ENCODE assay signal across 21 mouse cellular contexts in the genomic region with DNA sequence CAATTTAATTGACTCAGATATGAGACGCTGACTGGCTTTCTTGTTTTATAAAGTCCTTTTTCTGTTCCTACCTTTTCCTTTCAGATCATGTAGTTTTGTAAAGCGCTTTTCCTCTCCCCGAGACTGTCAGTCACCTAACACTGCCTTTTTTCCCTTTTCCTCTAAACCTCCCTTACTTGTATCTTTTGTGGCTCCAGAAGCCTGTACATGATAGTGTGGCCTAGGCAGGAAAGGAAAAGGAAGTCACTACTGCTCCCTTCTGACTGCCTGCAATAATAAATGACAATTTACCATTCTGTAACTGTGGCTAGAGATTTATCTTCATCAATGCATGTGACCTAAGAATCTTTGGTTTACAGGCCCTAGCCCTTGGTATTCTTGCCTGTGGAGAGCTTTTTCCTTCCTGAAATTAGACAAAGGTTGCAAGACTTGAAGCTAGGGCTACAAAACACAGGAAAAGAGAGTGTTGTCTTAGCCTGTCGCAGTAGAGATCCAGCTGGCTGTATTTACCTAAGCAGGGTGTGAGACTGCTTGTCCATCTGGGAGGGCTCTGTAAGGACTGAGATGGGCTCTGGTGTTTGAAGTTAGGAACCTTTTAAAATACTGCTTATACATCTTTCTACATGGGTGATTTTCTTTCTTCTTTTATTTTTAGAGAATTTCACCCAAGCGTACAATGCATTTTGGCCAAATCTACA. TPM values are rescaled to one million over a fixed set of nuclear protein-coding genes. Genes with fewer than 3 reads are reported as not detected.
DNase-seq lines count a peak whose midpoint lies in the region; ATAC-seq and TF ChIP-seq lines count a peak whose summit lies in the region.
"Had no signal": no experiment of that assay in that cellular context is flagged by ENCODE, and none has a peak within 500 bp of the region (broad histone marks: within the 10 kb centered on the region; RNA-seq: fewer than 3 reads in every experiment).

No protein-coding gene starts in this region.

- no peak for TF ChIP-seq POLR2A in MEL (IDR thresholded peaks at IDR 0.05; ENCODE audit: control insufficient read depth in 1 of 2, insufficient read depth in 1 of 2, low read depth in 1 of 2, low read length in 2 of 2, poor library complexity in 1 of 2)

- H3K27ac ChIP-seq in embryonic facial prominence, embryonic 11.5 days (replicated peaks; ENCODE audit: low read depth, low read length), result no peak overlapping the region
- H3K27ac ChIP-seq in embryonic facial prominence, embryonic 10.5 days (replicated peaks), result no peak overlapping the region
- H3K27ac ChIP-seq in kidney, embryonic 14.5 days (ENCODE audit: low read depth, low read length), result no peak overlapping the region
- no peak overlapping the region for H3K27ac ChIP-seq in MEL (ENCODE audit: control insufficient read depth, low read depth, low read length)
- H3K27ac ChIP-seq in forebrain, embryonic 16.5 days (ENCODE audit: low read length), result no peak overlapping the region
- H3K27ac ChIP-seq: embryonic facial prominence, embryonic 13.5 days; gastrocnemius, adult 2 months; left cerebral cortex, adult 2 months; liver, embryonic 13.5 days had no signal

- no peaks in the 10 kb centered on the region for H3K27me3 ChIP-seq in embryonic facial prominence, embryonic 11.5 days (ENCODE audit: control insufficient read depth, insufficient read depth, low read length)
- H3K27me3 ChIP-seq in embryonic facial prominence, embryonic 10.5 days (replicated peaks; ENCODE audit: low read depth, poor library complexity, severe bottlenecking), result no peaks in the 10 kb centered on the region
- H3K27me3 ChIP-seq in kidney, embryonic 14.5 days (ENCODE audit: control insufficient read depth, insufficient read depth, low read length), result no peaks in the 10 kb centered on the region
- H3K27me3 ChIP-seq in MEL (ENCODE audit: control insufficient read depth in 1 of 2, insufficient read depth in 2 of 2, low read length in 2 of 2), result no peaks in the 10 kb centered on the region
- no peaks in the 10 kb centered on the region for H3K27me3 ChIP-seq in forebrain, embryonic 16.5 days (replicated peaks; ENCODE audit: control insufficient read depth, insufficient read depth, low read length)
- H3K27me3 ChIP-seq: CH12.LX; embryonic facial prominence, embryonic 13.5 days; liver, embryonic 13.5 days; megakaryocyte, embryonic 14.5 days had no signal

- no peak for DNase-seq in embryonic facial prominence, embryonic 11.5 days (ENCODE audit: low spot score)
- no peak for DNase-seq in embryonic facial prominence, embryonic 10.5 days (ENCODE audit: low spot score)
- DNase-seq in kidney, postnatal 10 days, result no peak
- DNase-seq in MEL (ENCODE audit: low read depth, low spot score), result peak; percentile 37
- DNase-seq in urinary bladder, postnatal 14 days (ENCODE audit: low spot score), result no peak
- no peak for DNase-seq in ovary, postnatal 36 days (ENCODE audit: low spot score)
- DNase-seq: adrenal gland, adult 2 months; cerebellum, adult 11 months; cerebellum, postnatal 14 days; gastrocnemius, adult 2 months; kidney, adult 9 months; liver, embryonic 13.5 days; lung, postnatal 10 days; spleen, adult 18-20 months; thymus, adult 2 months had no signal

- no peak for TF ChIP-seq EP300 in MEL (IDR thresholded peaks at IDR 0.05; ENCODE audit: low read depth in 1 of 2, low read length in 2 of 2)

- H3K4me1 ChIP-seq in embryonic facial prominence, embryonic 11.5 days (ENCODE audit: control insufficient read depth, insufficient read depth, low read length), result no peaks in the 10 kb centered on the region
- 0 out of 2 replicates have a peak, but pooled peaks cover 3% of the 10 kb centered on the region for H3K4me1 ChIP-seq in embryonic facial prominence, embryonic 10.5 days
- H3K4me1 ChIP-seq in kidney, embryonic 14.5 days (ENCODE audit: control insufficient read depth, insufficient read depth, low read length), result 0 out of 2 replicates have a peak, but pooled peaks cover 3% of the 10 kb centered on the region
- H3K4me1 ChIP-seq in MEL (ENCODE audit: control insufficient read depth in 1 of 2, insufficient read depth in 2 of 2, low read length in 2 of 2), result peaks cover 0 to 3% of the 10 kb centered on the region in 2 experiments; a peak in 1 of 4 replicates
- H3K4me1 ChIP-seq in forebrain, embryonic 16.5 days (replicated peaks; ENCODE audit: control insufficient read depth, insufficient read depth, low read length), result no peaks in the 10 kb centered on the region
- H3K4me1 ChIP-seq: embryonic facial prominence, embryonic 13.5 days; liver, embryonic 13.5 days had no signal

- WGBS in embryonic facial prominence, embryonic 11.5 days, result 68% methylated on average over 5 of the region's 5 CpGs
- WGBS in embryonic facial prominence, embryonic 10.5 days, result 78% methylated on average over 5 of the region's 5 CpGs
- WGBS in kidney, embryonic 14.5 days, result 63% methylated on average over 5 of the region's 5 CpGs
- 72% methylated on average over 5 of the region's 5 CpGs for WGBS in forebrain, embryonic 16.5 days

- no peak overlapping the region for H3K4me2 ChIP-seq in embryonic facial prominence, embryonic 11.5 days (ENCODE audit: low read depth, low read length)
- no peak overlapping the region for H3K4me2 ChIP-seq in kidney, embryonic 14.5 days (replicated peaks; ENCODE audit: low read depth, low read length)
- H3K4me2 ChIP-seq in forebrain, embryonic 16.5 days (ENCODE audit: low read length), result no peak overlapping the region
- H3K4me2 ChIP-seq: embryonic facial prominence, embryonic 13.5 days; liver, embryonic 13.5 days had no signal

- TF ChIP-seq RAD21 in MEL (IDR thresholded peaks at IDR 0.05; ENCODE audit: low read depth, low read length), result peak; percentile 9

- no peaks in the 10 kb centered on the region for H3K79me2 ChIP-seq in MEL (ENCODE audit: control insufficient read depth, insufficient read depth, low read length, poor library complexity)

- H3K4me3 ChIP-seq in embryonic facial prominence, embryonic 11.5 days (ENCODE audit: low read depth, low read length), result no peak overlapping the region
- no peak overlapping the region for H3K4me3 ChIP-seq in embryonic facial prominence, embryonic 10.5 days
- H3K4me3 ChIP-seq in kidney, embryonic 14.5 days (ENCODE audit: low read length), result no peak overlapping the region
- no peak overlapping the region for H3K4me3 ChIP-seq in MEL (ENCODE audit: control insufficient read depth in 1 of 2, insufficient read depth in 1 of 2, low read depth in 2 of 2, low read length in 2 of 2)
- H3K4me3 ChIP-seq in forebrain, embryonic 16.5 days (replicated peaks; ENCODE audit: low read length), result no peak overlapping the region
- H3K4me3 ChIP-seq: embryonic facial prominence, embryonic 13.5 days; gastrocnemius, adult 2 months; left cerebral cortex, adult 2 months; liver, embryonic 13.5 days; megakaryocyte, embryonic 14.5 days had no signal

- no peak for ATAC-seq in embryonic facial prominence, embryonic 11.5 days (replicated peaks; ENCODE audit: insufficient number of reproducible peaks, low FRiP score, low TSS enrichment, low read depth)
- ATAC-seq in kidney, embryonic 14.5 days (ENCODE audit: low FRiP score, low TSS enrichment), result peak; percentile 49; the same call in 1 of the 2 replicates
- ATAC-seq in forebrain, embryonic 16.5 days, result peak; percentile 80

- 0 out of 6 replicates have a peak, but pooled peaks of 1 of the 3 experiments have one; percentile 3 for TF ChIP-seq CTCF in MEL (IDR thresholded peaks at IDR 0.05 in 2 of 3, conservative IDR thresholded peaks at IDR 0.05 in 1 of 3; ENCODE audit: control insufficient read depth in 1 of 3, insufficient read depth in 1 of 3, low read depth in 2 of 3, low read length in 3 of 3, poor library complexity in 1 of 3, severe bottlenecking in 1 of 3)

- peak overlapping the region; percentile 13; the same call in 1 of the 2 replicates for H3K9ac ChIP-seq in embryonic facial prominence, embryonic 11.5 days (replicated peaks; ENCODE audit: low read length)
- H3K9ac ChIP-seq in kidney, embryonic 14.5 days (ENCODE audit: low read depth, low read length), result no peak overlapping the region
- H3K9ac ChIP-seq in MEL (ENCODE audit: control insufficient read depth, low read depth, low read length, poor library complexity, severe bottlenecking), result no peak overlapping the region
- H3K9ac ChIP-seq in forebrain, embryonic 16.5 days (replicated peaks; ENCODE audit: low read depth, low read length), result no peak overlapping the region
- H3K9ac ChIP-seq: embryonic facial prominence, embryonic 13.5 days; liver, embryonic 13.5 days had no signal

- no peaks in the 10 kb centered on the region for H3K9me3 ChIP-seq in embryonic facial prominence, embryonic 11.5 days (replicated peaks; ENCODE audit: control insufficient read depth, low read length)
- H3K9me3 ChIP-seq in embryonic facial prominence, embryonic 10.5 days, result no peaks in the 10 kb centered on the region
- no peaks in the 10 kb centered on the region for H3K9me3 ChIP-seq in kidney, embryonic 14.5 days (ENCODE audit: control insufficient read depth, low read length)
- H3K9me3 ChIP-seq in MEL (replicated peaks; ENCODE audit: insufficient read depth, low read length), result no peaks in the 10 kb centered on the region
- no peaks in the 10 kb centered on the region for H3K9me3 ChIP-seq in forebrain, embryonic 16.5 days (ENCODE audit: control insufficient read depth, low read length)
- H3K9me3 ChIP-seq: embryonic facial prominence, embryonic 13.5 days; liver, embryonic 13.5 days; megakaryocyte, embryonic 14.5 days had no signal

- H3K36me3 ChIP-seq in embryonic facial prominence, embryonic 11.5 days (replicated peaks; ENCODE audit: control insufficient read depth, insufficient read depth, low read depth, low read length), result no peaks in the 10 kb centered on the region
- H3K36me3 ChIP-seq in embryonic facial prominence, embryonic 10.5 days (replicated peaks), result no peaks in the 10 kb centered on the region
- no peaks in the 10 kb centered on the region for H3K36me3 ChIP-seq in kidney, embryonic 14.5 days (ENCODE audit: control insufficient read depth, insufficient read depth, low read length)
- H3K36me3 ChIP-seq in MEL (ENCODE audit: control insufficient read depth in 1 of 2, insufficient read depth in 2 of 2, low read length in 2 of 2), result no peaks in the 10 kb centered on the region
- H3K36me3 ChIP-seq in forebrain, embryonic 16.5 days (ENCODE audit: control insufficient read depth, insufficient read depth), result no peaks in the 10 kb centered on the region
- H3K36me3 ChIP-seq: embryonic facial prominence, embryonic 13.5 days; liver, embryonic 13.5 days had no signal

TF ChIP-seq in MEL, 35 proteins besides CTCF, POLR2A, EP300 and RAD21 (continues in another document):
- TF ChIP-seq GATA1 (IDR thresholded peaks at IDR 0.05; ENCODE audit: low read depth, low read length), result no peak
- TF ChIP-seq HCFC1 (IDR thresholded peaks at IDR 0.05; ENCODE audit: low read depth, low read length), result no peak

RNA-seq across cellular contexts. Expression of a gene that starts 33.4 kb away (rescaled TPM):
- polyA plus RNA-seq in embryonic facial prominence, embryonic 11.5 days (2014; fragmentation: Nextera tagmentation; extraction: Ambion mirVana), result 0.50 and 0.65 TPM in 2 replicates
- 1.6 and 2.2 TPM in 2 replicates for polyA plus RNA-seq in embryonic facial prominence, embryonic 10.5 days (2016; fragmentation: Nextera tagmentation; extraction: Ambion mirVana)
- 0.96 and 1.1 TPM in 2 replicates for polyA plus RNA-seq in kidney, embryonic 14.5 days (2014; fragmentation: Nextera tagmentation; extraction: Ambion mirVana)
- 0.35 and 0.46 TPM in 2 replicates for total RNA-seq in MEL (2012; rRNA removed)
- under 1 TPM in 1 of 2 experiments, not detected in 1; 0.10 TPM for polyA plus RNA-seq in MEL (2012; ENCODE audit: insufficient read depth in 1 of 2, insufficient read length in 2 of 2, low read depth in 1 of 2, low replicate concordance in 2 of 2, missing spikeins in 1 of 2)
- 0.98 and 2.2 TPM in 2 replicates for polyA plus RNA-seq in forebrain, embryonic 16.5 days (2015; fragmentation: Nextera tagmentation; extraction: Ambion mirVana)
